Mouse (Mus musculus) lung, postnatal 36 days (tissue): ENCODE measurements around the gene Gm43191.
"Not testable (repeated sequence)": the region's sequence is repeated elsewhere in the genome, so short reads cannot be mapped to it uniquely, and the experiment has no call there.

Source experiments
- DNase-seq: peaks from one replicate; pipeline ENCODE4 v3.0.0; 2022; ENCODE audit warnings: mixed read lengths

The Gm43191 gene

DNA sequence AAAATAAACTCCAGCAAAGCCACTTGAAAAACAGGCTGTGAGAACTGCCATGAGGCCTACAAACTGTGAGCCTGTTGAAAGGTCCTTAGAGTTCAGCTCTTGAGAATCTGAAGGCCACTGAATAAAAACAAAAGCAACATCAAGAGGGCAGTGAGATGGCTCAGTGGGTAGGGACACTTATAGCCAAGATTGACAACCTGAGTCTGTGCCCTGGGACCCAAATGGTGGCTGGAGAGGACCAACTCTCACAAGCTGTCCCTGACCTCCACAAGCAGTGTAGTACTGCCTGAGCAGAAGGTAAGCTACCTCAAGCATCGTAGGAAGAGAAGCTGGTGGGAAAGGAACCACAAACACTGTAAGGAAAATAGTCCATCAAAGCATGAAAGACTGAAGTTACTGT, at the start of gene Gm43191:
Gene Gm43191, minus strand, starts transcription at position 101 of the 400 bp plus-strand sequence.
- DNase-seq: no peak

DNA sequence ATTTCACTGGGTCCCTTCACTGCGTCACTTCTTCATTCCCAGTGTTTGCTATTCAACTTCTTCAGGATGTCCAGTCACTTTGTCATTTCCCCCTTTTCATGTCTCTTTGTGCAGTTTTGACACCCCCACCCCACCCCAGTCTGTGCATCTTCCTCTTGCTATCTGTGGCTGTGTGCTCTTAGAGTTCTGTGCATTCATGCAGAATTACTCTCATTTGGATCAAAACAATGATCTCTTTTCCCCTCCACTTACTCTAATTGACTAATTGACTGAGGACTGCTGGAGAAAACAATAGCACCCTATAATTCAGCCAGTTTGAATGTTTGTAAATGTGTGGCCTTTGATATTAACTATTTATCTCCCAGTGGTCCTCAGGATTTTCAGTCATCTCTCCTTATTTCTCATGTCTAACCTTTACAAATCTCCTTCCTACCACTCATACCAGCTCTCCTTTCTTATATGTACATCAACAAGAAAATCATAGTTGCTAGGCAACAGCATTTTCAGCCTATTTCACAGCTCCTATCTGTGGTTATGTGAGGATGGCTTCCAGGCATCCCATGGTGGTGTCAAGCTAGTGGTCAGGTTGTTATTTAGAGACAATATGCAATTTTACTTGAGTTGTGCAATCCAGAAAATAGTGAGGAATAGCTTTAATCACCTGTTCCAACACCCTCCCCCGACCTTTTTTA, 48.6 kb upstream of the Gm43191 start:
- no peak for DNase-seq

- DNase-seq: no peak
Observed at GRCm38 (mm10) chr3:116726807-116727206, 45.7 kb upstream of the Gm43191 start.

- no peak for DNase-seq
Observed at GRCm38 (mm10) chr3:116723496-116724481, 42.7 kb upstream of the Gm43191 start.

GRCm38 (mm10) chr3:116722980-116723379, 41.9 kb upstream of the Gm43191 start:
- DNase-seq: peak; percentile 59

GRCm38 (mm10) chr3:116718951-116719350, 37.9 kb upstream of the Gm43191 start:
- no peak for DNase-seq

GRCm38 (mm10) chr3:116713031-116713430, 32.0 kb upstream of the Gm43191 start:
- DNase-seq: no peak

DNA sequence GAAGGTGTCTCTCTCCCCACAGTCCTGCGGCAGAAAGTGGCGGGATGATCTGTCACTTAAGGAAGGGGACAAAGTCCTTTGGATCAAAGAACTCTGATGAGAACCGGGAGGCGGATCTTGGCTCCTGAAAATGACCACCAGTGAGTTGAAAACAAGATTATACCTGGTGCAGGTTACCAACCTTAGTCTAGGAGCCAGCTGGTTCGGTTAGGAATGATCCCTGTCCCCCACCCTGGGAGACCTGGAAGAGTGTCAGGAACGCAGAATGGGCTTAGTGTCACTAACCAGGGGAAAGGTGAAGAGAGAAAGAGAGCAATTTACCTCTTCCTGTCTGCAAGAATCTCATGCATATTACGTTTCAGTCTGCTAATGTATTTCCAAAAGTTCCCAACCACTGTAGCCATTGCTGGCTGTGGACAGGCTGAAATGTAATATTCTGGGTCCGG, 31.4 kb upstream of the Gm43191 start, which contains the start of gene Slc35a3:
Gene Slc35a3, minus strand, starts transcription at position 396 of the 446 bp plus-strand sequence.
- DNase-seq: no peak

DNA sequence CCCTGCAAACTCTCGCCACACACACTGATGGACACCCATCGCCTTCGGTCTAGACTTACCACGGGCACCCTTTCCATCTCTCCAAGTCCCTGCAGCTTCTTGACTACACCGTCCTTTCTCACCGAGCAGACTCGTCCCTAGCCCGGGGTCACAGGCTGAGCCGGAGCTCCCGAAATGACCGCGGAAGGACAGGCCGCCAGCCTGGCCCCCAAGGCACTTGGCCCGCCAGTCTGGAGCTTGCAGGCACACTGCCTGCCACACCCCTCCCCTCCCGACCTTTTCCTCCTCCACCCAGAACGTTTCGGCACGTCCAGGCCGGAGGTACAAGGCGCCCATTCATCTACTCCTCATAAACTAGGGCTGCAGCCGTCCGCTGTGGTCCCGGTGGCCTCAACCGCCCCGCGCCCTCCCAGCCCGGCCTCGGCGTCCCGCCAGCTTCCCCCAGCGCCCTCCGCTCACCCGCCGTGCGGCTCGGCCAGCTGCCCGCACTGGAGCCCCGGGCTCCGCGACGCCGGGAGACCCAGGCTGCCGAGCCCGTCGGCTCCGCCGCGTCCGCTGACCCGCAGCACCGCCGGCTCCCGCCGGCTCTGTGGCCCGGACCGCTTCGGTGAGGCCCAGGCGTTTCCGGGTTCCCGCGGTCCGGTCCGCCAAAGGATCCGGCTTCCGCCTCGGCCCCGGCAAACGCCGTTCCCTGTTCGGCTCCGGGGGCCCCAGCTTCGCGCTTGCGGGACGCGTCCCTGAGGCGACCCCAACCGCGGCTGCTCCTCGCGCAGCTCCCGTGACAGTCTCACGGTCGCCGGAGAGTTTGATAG, 30.8 kb upstream of the Gm43191 start:
- peak; percentile 69 for DNase-seq

DNA sequence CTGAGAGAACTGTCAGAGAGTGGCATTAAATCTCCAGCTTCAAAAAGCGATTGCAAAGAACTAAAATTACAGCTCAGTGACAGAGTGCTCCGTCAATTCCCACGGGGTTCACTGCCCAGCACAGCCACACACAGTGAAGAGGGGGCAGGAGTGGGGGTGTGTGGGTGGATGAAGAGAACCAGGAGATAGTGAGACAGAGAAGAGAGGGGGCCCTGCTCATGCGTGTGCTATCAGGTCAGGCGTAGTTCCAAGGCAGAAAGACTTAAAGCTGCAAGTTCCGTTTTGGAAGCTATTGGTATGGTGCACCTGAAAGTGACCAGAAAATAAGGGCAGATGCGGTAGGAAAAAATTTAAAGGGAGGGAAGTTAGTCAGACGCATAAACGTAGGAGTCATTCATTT, 29.9 kb upstream of the Gm43191 start:
- no peak for DNase-seq

GRCm38 (mm10) chr3:116705637-116706204, 24.7 kb upstream of the Gm43191 start:
- DNase-seq: no peak

GRCm38 (mm10) chr3:116703835-116704234, 22.8 kb upstream of the Gm43191 start:
- no peak for DNase-seq

- DNase-seq: no peak
Observed at GRCm38 (mm10) chr3:116702647-116703272, 21.7 kb upstream of the Gm43191 start.

- no peak for DNase-seq
Observed at GRCm38 (mm10) chr3:116701601-116702000, 20.5 kb upstream of the Gm43191 start.

- DNase-seq: peak; percentile 14
Observed at GRCm38 (mm10) chr3:116698786-116699185, 17.7 kb upstream of the Gm43191 start.

GRCm38 (mm10) chr3:116695666-116695985, 14.6 kb upstream of the Gm43191 start:
- no peak for DNase-seq

GRCm38 (mm10) chr3:116694955-116695665, 14.1 kb upstream of the Gm43191 start:
- no peak for DNase-seq

DNA sequence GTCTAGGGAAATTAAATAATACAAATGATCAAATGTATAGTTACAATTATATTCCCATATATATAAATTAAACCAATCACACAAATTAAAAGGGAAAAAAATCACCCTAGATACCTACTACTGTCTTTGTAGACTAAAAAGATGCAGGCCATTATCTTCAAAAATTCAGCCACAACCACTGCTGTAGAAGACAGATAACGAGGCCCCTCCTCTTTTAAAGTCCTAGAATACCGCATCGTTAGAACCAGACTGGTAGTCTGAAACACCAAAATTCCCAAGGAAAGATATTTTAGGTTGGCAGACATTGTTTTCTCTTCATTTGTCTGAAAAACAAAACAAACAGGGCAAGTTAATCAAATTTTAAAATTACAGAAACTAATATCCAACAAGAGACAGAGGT, 13.3 kb upstream of the Gm43191 start:
- no peak for DNase-seq

- not testable (repeated sequence) for DNase-seq
Observed at GRCm38 (mm10) chr3:116664281-116664680, 16.8 kb downstream of the Gm43191 start.

DNA sequence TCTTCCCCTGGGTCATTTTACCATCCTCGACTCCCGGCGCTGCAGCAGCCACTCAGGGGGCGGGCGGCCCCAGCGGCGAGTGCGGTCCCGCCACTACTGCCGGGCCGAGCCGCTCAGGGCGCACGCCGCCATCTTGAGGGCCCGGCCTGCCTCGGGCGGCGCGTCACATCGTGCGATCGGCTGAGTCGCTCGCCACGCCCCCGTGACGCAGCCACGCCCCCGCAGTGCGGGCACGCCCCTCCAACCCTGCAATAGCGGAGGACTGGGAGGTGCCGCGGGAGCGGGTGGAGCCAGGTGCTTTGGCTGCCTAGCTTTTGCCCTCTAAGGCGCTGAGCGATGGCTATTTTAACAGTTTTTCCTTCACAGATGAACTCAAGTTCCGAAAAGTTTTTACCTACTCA, 18.6 kb downstream of the Gm43191 start, which contains the start of gene Mfsd14a:
Gene Mfsd14a, minus strand, starts transcription at position 215 of the 401 bp plus-strand sequence.
- DNase-seq: peak; percentile 99

GRCm38 (mm10) chr3:116661870-116662414, 19.1 kb downstream of the Gm43191 start:
- no peak for DNase-seq
